Mouse (Mus musculus) left cerebral cortex, adult 11 months (tissue): ENCODE measurements around the gene Gm17654.
"Not testable (repeated sequence)": the region's sequence is repeated elsewhere in the genome, so short reads cannot be mapped to it uniquely, and the experiment has no call there.

ENCODE experiments used
- DNase-seq: peaks from one replicate; pipeline ENCODE4 v3.0.0; 2022; ENCODE audit warnings: low spot score

Gene Gm17654

GRCm38 (mm10) chr14:43579046-43579445 is at the start of gene Gm17654:
Gene Gm17654, minus strand, starts transcription at chr14:43579146.
- not testable (repeated sequence) for DNase-seq

GRCm38 (mm10) chr14:43607913-43608312 is 29.0 kb upstream of the Gm17654 start, which contains the start of gene Gm10375:
Gene Gm10375, minus strand, starts transcription at chr14:43608013.
- not testable (repeated sequence) for DNase-seq

- DNase-seq, result not testable (repeated sequence)
Observed at GRCm38 (mm10) chr14:43577969-43578368, 977 bp downstream of the Gm17654 start.

- not testable (repeated sequence) for DNase-seq
Observed at GRCm38 (mm10) chr14:43552271-43552670, 26.7 kb downstream of the Gm17654 start.

- not testable (repeated sequence) for DNase-seq
Observed at GRCm38 (mm10) chr14:43546281-43546680, 32.7 kb downstream of the Gm17654 start.

GRCm38 (mm10) chr14:43543276-43543675 is 35.7 kb downstream of the Gm17654 start, which contains the start of gene Gm5799:
Gene Gm5799, plus strand, starts transcription at chr14:43543576.
- not testable (repeated sequence) for DNase-seq

- DNase-seq, result not testable (repeated sequence)
Observed at GRCm38 (mm10) chr14:43538144-43538543, 40.8 kb downstream of the Gm17654 start.

GRCm38 (mm10) chr14:43532387-43532786 is 46.6 kb downstream of the Gm17654 start:
- not testable (repeated sequence) for DNase-seq

- DNase-seq, result not testable (repeated sequence)
Observed at GRCm38 (mm10) chr14:43532011-43532383, 46.9 kb downstream of the Gm17654 start.

GRCm38 (mm10) chr14:43531052-43532010 is 47.6 kb downstream of the Gm17654 start:
- DNase-seq, result not testable (repeated sequence)
